Mouse (Mus musculus) spleen, postnatal 0 days (tissue): ENCODE data around the gene 6430550D23Rik. TPM values are rescaled to one million over a fixed set of nuclear protein-coding genes. Genes with fewer than 3 reads are reported as not detected.

Experiments used
- polyA plus RNA-seq: library from polyadenylated mRNA; unstranded; fragments of >200 nt; fragmentation: Nextera tagmentation; extraction: Ambion mirVana; gene quantifications from 2 replicates; pipeline ENCODE4 v1.2.1, GENCODE M21; 2015

6430550D23Rik gene
- polyA plus RNA-seq = 0.91 and 1.4 TPM in 2 replicates

DNA sequence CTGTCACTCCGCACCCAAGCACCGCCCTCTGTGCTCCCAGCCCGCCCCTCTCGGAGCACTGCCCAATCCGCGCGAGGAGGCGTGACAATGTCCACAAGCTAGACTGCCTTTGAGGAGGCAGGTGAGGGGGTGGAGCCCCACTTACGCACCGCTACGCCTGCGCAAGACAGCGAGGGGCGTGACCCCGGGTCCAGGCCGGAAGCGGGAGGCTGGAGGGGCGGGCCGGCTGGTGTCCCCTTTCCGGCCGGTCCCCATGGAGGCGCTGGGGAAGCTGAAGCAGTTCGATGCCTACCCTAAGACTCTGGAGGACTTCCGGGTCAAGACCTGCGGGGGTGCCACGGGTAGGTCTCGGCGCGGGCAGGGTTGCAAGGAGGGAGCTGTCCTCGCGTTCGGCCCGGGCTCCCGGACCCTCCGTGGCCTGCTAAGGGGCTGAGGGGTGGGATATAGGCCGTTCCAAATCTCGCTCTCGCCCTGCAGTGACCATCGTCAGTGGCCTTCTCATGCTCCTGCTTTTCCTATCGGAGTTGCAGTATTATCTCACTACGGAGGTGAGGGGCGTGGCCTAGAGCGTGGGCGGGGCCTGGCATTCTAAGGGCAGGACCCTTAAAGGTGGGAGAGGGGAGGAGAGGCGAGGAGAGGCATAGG is at the start of gene 6430550D23Rik, which contains the start of gene Ergic3:
TSS of gene 6430550D23Rik (minus strand) at position 90 of the 645 bp plus-strand sequence.
TSS of gene Ergic3 (plus strand) at position 158 of the 645 bp plus-strand sequence.

DNA sequence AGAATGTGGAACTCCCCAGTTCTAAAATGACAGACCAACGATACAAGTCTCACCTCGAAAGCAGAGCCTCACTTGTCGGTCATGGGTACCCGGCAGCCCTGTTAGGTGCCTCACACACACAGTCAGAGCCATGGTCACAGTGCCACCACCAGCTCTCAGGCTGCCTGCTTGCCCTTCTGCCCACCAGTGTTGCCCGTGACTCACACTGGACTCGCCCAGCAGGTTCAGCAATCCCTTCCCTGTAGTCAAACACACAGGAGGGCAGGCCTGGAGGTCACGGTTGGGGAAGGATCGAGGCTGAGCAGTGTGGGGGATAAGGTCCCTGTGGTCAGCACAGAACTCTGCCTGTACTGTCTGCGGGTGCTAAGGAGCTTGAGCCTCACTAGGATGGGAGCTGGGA is 45.0 kb upstream of the 6430550D23Rik start, which contains the start of gene Fer1l4:
TSS of gene Fer1l4 (minus strand) at position 132 of the 400 bp plus-strand sequence.

DNA sequence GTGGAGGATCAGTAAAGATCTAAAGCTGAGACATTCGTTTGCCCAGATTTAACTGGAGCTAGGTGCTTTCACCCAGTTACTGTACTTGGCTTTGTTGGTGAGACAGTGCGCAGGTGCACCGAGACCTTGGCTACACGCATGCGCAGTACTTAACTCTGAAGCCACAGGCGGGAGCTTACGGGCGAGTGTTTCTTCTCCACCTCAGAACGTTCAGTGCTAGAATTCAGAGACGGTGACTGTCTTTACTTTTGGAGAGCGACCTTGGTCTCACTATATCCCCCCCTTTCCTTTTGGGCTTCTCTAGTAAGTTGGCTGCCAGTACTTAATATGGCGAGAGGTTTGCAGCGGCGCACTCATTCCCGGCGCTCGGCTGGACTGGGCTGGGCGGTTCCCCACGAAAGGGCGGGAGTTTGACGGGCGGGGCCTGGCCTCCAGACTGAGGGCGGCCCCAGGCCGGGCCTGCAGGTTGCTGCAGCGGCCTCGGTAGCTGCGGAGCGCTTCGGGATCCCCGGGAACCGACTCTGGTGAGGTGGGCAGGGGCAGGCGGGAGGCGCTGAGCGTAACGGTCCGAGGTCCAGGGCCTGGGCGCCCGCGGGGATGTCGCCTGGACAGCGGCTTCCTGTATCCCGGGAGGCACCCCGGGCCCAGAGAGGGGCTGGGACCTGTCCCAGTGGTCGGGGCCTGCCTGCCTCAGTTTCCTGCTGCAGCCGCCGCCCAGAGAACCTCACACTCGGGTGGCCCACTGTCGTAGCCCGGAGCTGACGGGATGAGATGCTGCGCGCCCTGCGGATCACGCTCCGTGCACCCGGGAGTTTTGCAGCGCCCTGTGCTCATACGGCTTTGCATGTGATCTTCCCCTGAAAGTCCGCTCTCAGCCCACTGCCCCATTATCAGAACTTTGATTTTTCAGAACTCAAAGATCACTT is 51.4 kb downstream of the 6430550D23Rik start, which contains the start of gene Cep250:
TSS of gene Cep250 (plus strand) at position 325 of the 926 bp plus-strand sequence.

DNA sequence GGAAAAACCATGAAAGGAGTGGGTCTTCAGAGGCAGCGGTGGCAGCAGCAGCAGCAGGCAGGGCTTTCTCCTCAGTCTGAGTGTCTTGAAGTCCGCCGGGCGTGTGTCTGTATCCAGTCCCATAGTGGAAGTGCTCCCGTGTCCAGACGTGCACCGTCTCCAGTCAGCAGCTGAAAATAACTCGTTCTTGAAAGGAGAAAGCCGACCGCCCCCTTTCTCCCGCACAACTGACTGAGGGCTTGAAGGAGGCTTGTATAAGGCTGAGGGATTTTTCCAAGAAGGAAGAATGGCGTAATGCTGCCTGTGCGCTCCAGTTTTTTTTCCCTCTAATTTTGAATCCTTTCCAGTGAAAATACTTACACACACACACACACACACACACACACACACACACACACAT is 62.7 kb downstream of the 6430550D23Rik start, which contains the start of gene Gdf5:
TSS of gene Gdf5 (minus strand) at position 244 of the 400 bp plus-strand sequence.

DNA sequence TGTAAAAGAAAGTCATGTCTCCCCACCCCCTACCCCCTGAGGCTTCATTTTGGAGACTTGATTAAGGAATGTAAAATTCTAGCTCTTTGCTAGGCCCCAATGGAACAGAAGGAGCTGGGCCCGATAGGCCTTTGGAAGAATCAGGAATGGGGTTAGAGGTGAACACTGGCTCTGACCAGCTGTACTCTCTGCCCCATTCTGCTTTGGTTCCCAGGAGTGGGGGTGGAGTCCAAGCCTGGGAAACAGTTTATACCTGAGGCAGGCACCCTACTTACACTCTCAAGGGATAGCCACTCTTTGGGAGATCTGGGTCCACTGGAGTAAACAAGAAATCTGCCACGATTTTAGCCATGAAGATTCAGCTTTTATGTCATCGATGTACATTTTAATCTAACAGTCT is 67.1 kb downstream of the 6430550D23Rik start, which contains the start of gene Gm15557:
TSS of gene Gm15557 (plus strand) at position 48 of the 400 bp plus-strand sequence.

DNA sequence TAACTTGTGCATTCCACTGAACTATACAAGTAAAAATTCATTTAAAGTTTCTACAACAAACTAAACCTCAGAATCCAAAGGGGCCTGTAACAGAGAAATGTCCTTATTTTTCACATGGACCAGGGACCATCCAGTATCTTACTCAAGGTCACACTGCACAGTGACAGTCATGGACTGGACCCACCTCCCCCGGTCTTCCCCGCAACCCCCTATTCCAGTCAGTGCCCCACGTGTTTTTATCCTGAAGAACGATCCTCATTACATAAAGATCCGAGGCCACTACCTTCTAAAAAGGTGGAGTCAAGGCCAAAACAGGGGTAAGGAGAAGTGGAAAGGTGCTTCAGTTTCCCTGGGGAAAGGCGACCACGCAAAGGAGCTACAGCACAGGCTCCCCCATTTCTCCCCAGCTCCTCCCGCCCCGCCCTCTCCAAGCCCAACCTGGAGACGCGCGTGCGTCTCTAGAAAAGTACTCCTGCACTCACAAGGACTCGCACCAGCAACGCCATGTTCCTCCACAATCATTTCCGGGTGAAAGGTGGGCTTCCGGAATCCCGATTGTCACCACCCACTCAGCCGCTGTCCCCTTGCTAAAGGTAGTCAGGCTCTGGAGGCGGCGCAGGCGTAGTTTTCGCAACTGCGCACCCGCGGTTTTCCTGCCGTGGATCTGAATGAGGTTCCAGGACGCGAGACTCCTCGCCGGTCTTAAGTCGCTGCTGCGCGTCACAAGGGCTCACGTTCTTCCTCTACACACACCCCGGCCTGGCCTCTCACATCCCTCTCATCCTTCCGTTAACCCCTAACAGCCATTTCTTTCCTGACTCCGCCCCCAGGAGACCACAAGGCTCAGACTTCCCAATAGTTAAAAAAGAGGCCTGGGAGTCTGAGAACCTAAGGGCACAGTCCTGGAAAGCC is 78.0 kb downstream of the 6430550D23Rik start, which contains the start of gene Uqcc1:
TSS of gene Uqcc1 (minus strand) at position 780 of the 912 bp plus-strand sequence.

Other genes starting within 250 kb of the 6430550D23Rik start
- gene Mmp24, start 232.6 kb downstream of the 6430550D23Rik start, polyA plus RNA-seq = 0.11 TPM in 1 of 2 replicates, not detected in the other
- gene BC029722, start 188.6 kb downstream of the 6430550D23Rik start, polyA plus RNA-seq = 11.2 and 14.4 TPM in 2 replicates
- gene Eif6, start 181.1 kb downstream of the 6430550D23Rik start, polyA plus RNA-seq = 131 and 133 TPM in 2 replicates
- 0.07 TPM in 1 of 2 replicates, not detected in the other for gene Fam83c, start 173.1 kb downstream of the 6430550D23Rik start, polyA plus RNA-seq
- 21.0 and 22.5 TPM in 2 replicates for gene Uqcc1, start 77.7 kb downstream of the 6430550D23Rik start, polyA plus RNA-seq
- not detected in 2 replicates for gene Gm15557, start 67.2 kb downstream of the 6430550D23Rik start, polyA plus RNA-seq
- gene Gdf5, start 62.6 kb downstream of the 6430550D23Rik start, polyA plus RNA-seq = 0.12 TPM in 1 of 2 replicates, not detected in the other
- gene Cep250, start 51.5 kb downstream of the 6430550D23Rik start, polyA plus RNA-seq = 11.2 and 11.7 TPM in 2 replicates
- gene Ergic3, start 68 bp upstream of the 6430550D23Rik start, polyA plus RNA-seq = 86.9 and 101 TPM in 2 replicates
- not detected in 2 replicates for gene Fer1l4, start 45.0 kb upstream of the 6430550D23Rik start, polyA plus RNA-seq
- gene Spag4, start 57.2 kb upstream of the 6430550D23Rik start, polyA plus RNA-seq = 1.5 and 2.0 TPM in 2 replicates
- 32.5 and 32.6 TPM in 2 replicates for gene Cpne1, start 104.0 kb upstream of the 6430550D23Rik start, polyA plus RNA-seq
- gene Rbm12, start 104.0 kb upstream of the 6430550D23Rik start, polyA plus RNA-seq = 10.4 and 11.6 TPM in 2 replicates
- 2.3 and 6.4 TPM in 2 replicates for gene Gm28036, start 119.1 kb upstream of the 6430550D23Rik start, polyA plus RNA-seq
- gene Romo1, start 136.1 kb upstream of the 6430550D23Rik start, polyA plus RNA-seq = 299 and 335 TPM in 2 replicates
- 55.8 and 59.4 TPM in 2 replicates for gene Nfs1, start 136.2 kb upstream of the 6430550D23Rik start, polyA plus RNA-seq
- 456 and 510 TPM in 2 replicates for gene Rbm39, start 172.3 kb upstream of the 6430550D23Rik start, polyA plus RNA-seq
- gene Phf20, start 188.5 kb upstream of the 6430550D23Rik start, polyA plus RNA-seq = 23.7 and 26.6 TPM in 2 replicates